Mouse (Mus musculus): Measurements from ENCODE around the gene Nt5c2. TPM values are rescaled to one million over a fixed set of nuclear protein-coding genes. Genes with fewer than 3 reads are reported as not detected.
"Not testable (repeated sequence)": the region's sequence is repeated elsewhere in the genome, so short reads cannot be mapped to it uniquely, and the experiment has no call there.

The Nt5c2 gene
- polyA plus RNA-seq, 1 experiment from 2014 or later: 23.0 TPM

GRCm38 (mm10) chr19:46981462-46981861, 33.5 kb downstream of the Nt5c2 start:
- Histone ChIP-seq H3K9ac (ENCODE audit: low read depth, low read length) (no peak overlapping the region), H3K4me3 (ENCODE audit: low read depth, low read length) (no peak overlapping the region), H3K4me1 (replicated peaks; ENCODE audit: control insufficient read depth, insufficient read depth, low read length) (peaks cover 5% of the 10 kb centered on the region; the same call in 1 of the 2 replicates), H3K36me3 (ENCODE audit: control insufficient read depth, insufficient read depth) (no peaks in the 10 kb centered on the region), H3K4me2 (replicated peaks; ENCODE audit: low read depth) (no peak overlapping the region), H3K9me3 (ENCODE audit: control insufficient read depth) (no peaks in the 10 kb centered on the region), H3K27ac (ENCODE audit: low read depth, low read length) (no peak overlapping the region), H3K27me3 (replicated peaks; ENCODE audit: control insufficient read depth, insufficient read depth, low read length) (no peaks in the 10 kb centered on the region)
- TF ChIP-seq CTCF (IDR thresholded peaks at IDR 0.05; ENCODE audit: low read depth): no peak
- 36% methylated on average over 6 of the region's 6 CpGs for WGBS
- ATAC-seq: no peak

- TF ChIP-seq CTCF (IDR thresholded peaks at IDR 0.05; ENCODE audit: low read depth): no peak
- Histone ChIP-seq H3K4me2 (replicated peaks; ENCODE audit: low read depth) (no peak overlapping the region), H3K36me3 (ENCODE audit: control insufficient read depth, insufficient read depth) (no peaks in the 10 kb centered on the region), H3K27ac (ENCODE audit: low read depth, low read length) (no peak overlapping the region), H3K27me3 (replicated peaks; ENCODE audit: control insufficient read depth, insufficient read depth, low read length) (no peaks in the 10 kb centered on the region), H3K4me3 (ENCODE audit: low read depth, low read length) (no peak overlapping the region), H3K9me3 (ENCODE audit: control insufficient read depth) (no peaks in the 10 kb centered on the region), H3K4me1 (replicated peaks; ENCODE audit: control insufficient read depth, insufficient read depth, low read length) (peaks cover 5% of the 10 kb centered on the region; the same call in 1 of the 2 replicates), H3K9ac (ENCODE audit: low read depth, low read length) (no peak overlapping the region)
- ATAC-seq: no peak
- 73% methylated on average over 3 of the region's 3 CpGs for WGBS
Observed at GRCm38 (mm10) chr19:46979781-46980105, 35.2 kb downstream of the Nt5c2 start.

GRCm38 (mm10) chr19:46978920-46979780, 35.8 kb downstream of the Nt5c2 start:
- Histone ChIP-seq H3K9me3 (ENCODE audit: control insufficient read depth) (no peaks in the 10 kb centered on the region), H3K4me3 (ENCODE audit: low read depth, low read length) (no peak overlapping the region), H3K4me2 (replicated peaks; ENCODE audit: low read depth) (no peak overlapping the region), H3K27ac (ENCODE audit: low read depth, low read length) (peak overlapping the region; percentile 28; the same call in 1 of the 2 replicates), H3K36me3 (ENCODE audit: control insufficient read depth, insufficient read depth) (no peaks in the 10 kb centered on the region), H3K4me1 (replicated peaks; ENCODE audit: control insufficient read depth, insufficient read depth, low read length) (peaks cover 5% of the 10 kb centered on the region; the same call in 1 of the 2 replicates), H3K27me3 (replicated peaks; ENCODE audit: control insufficient read depth, insufficient read depth, low read length) (no peaks in the 10 kb centered on the region), H3K9ac (ENCODE audit: low read depth, low read length) (no peak overlapping the region)
- TF ChIP-seq CTCF (IDR thresholded peaks at IDR 0.05; ENCODE audit: low read depth): peak; percentile 20; the same call in 1 of the 2 replicates
- peak; percentile 62; the same call in 1 of the 2 replicates for ATAC-seq
- WGBS: 76% methylated on average over 17 of the region's 17 CpGs

- not testable (repeated sequence) for H3K27ac ChIP-seq (ENCODE audit: low read depth, low read length); H3K9ac ChIP-seq (ENCODE audit: low read depth, low read length); H3K9me3 ChIP-seq (ENCODE audit: control insufficient read depth); H3K4me2 ChIP-seq (replicated peaks; ENCODE audit: low read depth); H3K4me3 ChIP-seq (ENCODE audit: low read depth, low read length); H3K36me3 ChIP-seq (ENCODE audit: control insufficient read depth, insufficient read depth); ATAC-seq; H3K4me1 ChIP-seq (replicated peaks; ENCODE audit: control insufficient read depth, insufficient read depth, low read length); H3K27me3 ChIP-seq (replicated peaks; ENCODE audit: control insufficient read depth, insufficient read depth, low read length)
- 92% methylated on average over 3 of the region's 3 CpGs for WGBS
Observed at GRCm38 (mm10) chr19:46978069-46978468, 36.9 kb downstream of the Nt5c2 start.

- Histone ChIP-seq H3K4me2 (replicated peaks; ENCODE audit: low read depth) (no peak overlapping the region), H3K27me3 (replicated peaks; ENCODE audit: control insufficient read depth, insufficient read depth, low read length) (no peaks in the 10 kb centered on the region), H3K27ac (ENCODE audit: low read depth, low read length) (no peak overlapping the region), H3K9me3 (ENCODE audit: control insufficient read depth) (no peaks in the 10 kb centered on the region), H3K4me1 (replicated peaks; ENCODE audit: control insufficient read depth, insufficient read depth, low read length) (0 out of 2 replicates have a peak, but pooled peaks cover 2% of the 10 kb centered on the region), H3K36me3 (ENCODE audit: control insufficient read depth, insufficient read depth) (no peaks in the 10 kb centered on the region), H3K9ac (ENCODE audit: low read depth, low read length) (no peak overlapping the region), H3K4me3 (ENCODE audit: low read depth, low read length) (no peak overlapping the region)
- WGBS: 81% methylated on average over 6 of the region's 6 CpGs
- no peak for ATAC-seq
- TF ChIP-seq CTCF (IDR thresholded peaks at IDR 0.05; ENCODE audit: low read depth): no peak
Observed at GRCm38 (mm10) chr19:46977460-46977859, 37.5 kb downstream of the Nt5c2 start.

- ATAC-seq: no peak
- Histone ChIP-seq H3K27ac (ENCODE audit: low read depth, low read length) (no peak overlapping the region), H3K4me2 (replicated peaks; ENCODE audit: low read depth) (no peak overlapping the region), H3K36me3 (ENCODE audit: control insufficient read depth, insufficient read depth) (no peaks in the 10 kb centered on the region), H3K4me3 (ENCODE audit: low read depth, low read length) (no peak overlapping the region), H3K27me3 (replicated peaks; ENCODE audit: control insufficient read depth, insufficient read depth, low read length) (no peaks in the 10 kb centered on the region), H3K9me3 (ENCODE audit: control insufficient read depth) (no peaks in the 10 kb centered on the region), H3K9ac (ENCODE audit: low read depth, low read length) (no peak overlapping the region), H3K4me1 (replicated peaks; ENCODE audit: control insufficient read depth, insufficient read depth, low read length) (no peaks in the 10 kb centered on the region)
- no peak for TF ChIP-seq CTCF (IDR thresholded peaks at IDR 0.05; ENCODE audit: low read depth)
- WGBS: 58% methylated on average over 2 of the region's 2 CpGs
Observed at GRCm38 (mm10) chr19:46976743-46977142, 38.2 kb downstream of the Nt5c2 start.

Measured in intestine, postnatal 0 days (tissue).